Mouse (Mus musculus): Measurements from ENCODE around the gene Sec16b. TPM values are rescaled to one million over a fixed set of nuclear protein-coding genes. Genes with fewer than 3 reads are reported as not detected.

Gene Sec16b
- polyA plus RNA-seq, 1 experiment from 2014 or later, result 0.79 TPM

DNA sequence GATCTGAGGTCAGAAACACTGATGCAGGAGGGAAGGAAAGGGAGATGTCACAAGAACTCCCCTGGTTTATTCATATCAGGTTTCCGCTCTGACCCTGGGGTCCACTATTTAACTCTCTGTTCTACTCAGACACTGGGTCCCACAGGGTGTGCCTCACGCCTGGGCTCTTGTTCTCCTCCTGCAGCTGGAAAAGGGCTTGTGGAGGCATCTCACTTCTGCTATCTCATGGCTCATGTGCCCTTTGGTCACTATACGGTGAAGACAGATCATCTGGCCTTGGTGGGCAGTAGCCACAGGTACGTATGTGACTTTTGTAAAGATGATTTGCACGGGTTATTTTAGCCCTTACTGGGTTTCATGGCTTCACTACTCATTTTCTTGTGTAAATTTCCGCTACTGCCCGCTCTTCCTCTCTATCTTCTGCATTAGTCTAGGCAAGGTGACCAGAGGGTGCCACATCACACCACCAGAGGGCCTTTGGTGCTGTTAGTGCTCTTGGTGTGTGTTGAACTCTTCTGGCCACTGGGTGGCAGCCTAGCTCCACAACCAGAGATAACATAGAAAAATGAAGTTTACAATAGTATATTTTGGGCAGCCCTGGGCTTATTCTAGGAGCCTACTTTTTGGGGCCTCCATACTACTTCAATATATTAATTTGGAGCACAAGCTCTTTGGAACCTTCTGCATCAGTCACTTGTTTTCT is 46.4 kb downstream of the Sec16b start:
- Histone ChIP-seq H3K9me3 (replicated peaks) (no peaks in the 10 kb centered on the region), H3K27me3 (ENCODE audit: low read depth, poor library complexity, severe bottlenecking) (peaks cover 34% of the 10 kb centered on the region), H3K36me3 (no peaks in the 10 kb centered on the region), H3K27ac (no peak overlapping the region), H3K4me3 (no peak overlapping the region), H3K4me1 (peaks cover 12% of the 10 kb centered on the region)
- DNase-seq (ENCODE audit: low spot score), result peak; percentile 75
- 61% methylated on average over 7 of the region's 7 CpGs for WGBS

DNA sequence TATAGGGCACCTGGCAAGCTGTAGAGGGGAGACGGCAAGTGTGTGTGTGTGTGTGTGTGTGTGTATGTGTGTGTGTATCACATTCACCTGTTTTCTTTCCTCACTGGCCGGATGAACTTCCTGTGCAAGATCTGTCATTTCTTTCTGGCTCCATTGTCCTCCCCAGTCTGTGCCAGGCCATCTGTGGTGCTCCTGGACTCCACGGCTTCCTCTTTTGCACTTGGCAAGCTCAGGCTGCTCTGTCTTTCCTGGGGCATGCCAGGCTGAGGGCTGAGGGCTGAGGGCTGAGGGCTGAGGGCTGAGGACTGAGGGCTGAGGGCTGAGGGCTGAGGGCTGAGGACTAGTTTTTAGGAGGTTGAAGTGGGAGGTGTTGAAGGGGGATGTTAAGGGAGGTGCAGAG is 47.6 kb downstream of the Sec16b start:
- no peaks in the 10 kb centered on the region for H3K9me3 ChIP-seq (replicated peaks)
- peaks cover 34% of the 10 kb centered on the region for H3K27me3 ChIP-seq (ENCODE audit: low read depth, poor library complexity, severe bottlenecking)
- DNase-seq (ENCODE audit: low spot score), result no peak
- H3K36me3 ChIP-seq, result no peaks in the 10 kb centered on the region
- 72% methylated on average over 3 of the region's 3 CpGs for WGBS
- H3K4me3 ChIP-seq, result no peak overlapping the region
- H3K27ac ChIP-seq, result no peak overlapping the region
- H3K4me1 ChIP-seq, result peaks cover 12% of the 10 kb centered on the region

- H3K4me3 ChIP-seq, result peak overlapping the region; percentile 36
- no peaks in the 10 kb centered on the region for H3K36me3 ChIP-seq
- peaks cover 12% of the 10 kb centered on the region for H3K4me1 ChIP-seq
- 20% methylated on average over 27 of the region's 27 CpGs for WGBS
- H3K9me3 ChIP-seq (replicated peaks), result no peaks in the 10 kb centered on the region
- H3K27me3 ChIP-seq (ENCODE audit: low read depth, poor library complexity, severe bottlenecking), result peaks cover 34% of the 10 kb centered on the region
- H3K27ac ChIP-seq, result no peak overlapping the region
- DNase-seq (ENCODE audit: low spot score), result no peak
Measured at GRCm38 (mm10) chr1:157554686-157555530, 48.4 kb downstream of the Sec16b start.

GRCm38 (mm10) chr1:157555738-157556137 is 49.2 kb downstream of the Sec16b start:
- H3K27me3 ChIP-seq (ENCODE audit: low read depth, poor library complexity, severe bottlenecking), result peaks cover 34% of the 10 kb centered on the region
- 85% methylated on average over 10 of the region's 10 CpGs for WGBS
- H3K4me1 ChIP-seq, result peaks cover 14% of the 10 kb centered on the region
- H3K4me3 ChIP-seq, result no peak overlapping the region
- H3K9me3 ChIP-seq (replicated peaks), result no peaks in the 10 kb centered on the region
- no peak for DNase-seq (ENCODE audit: low spot score)
- H3K36me3 ChIP-seq, result no peaks in the 10 kb centered on the region
- H3K27ac ChIP-seq, result no peak overlapping the region

GRCm38 (mm10) chr1:157556439-157556838 is 49.9 kb downstream of the Sec16b start:
- DNase-seq (ENCODE audit: low spot score), result no peak
- peaks cover 34% of the 10 kb centered on the region for H3K27me3 ChIP-seq (ENCODE audit: low read depth, poor library complexity, severe bottlenecking)
- no peak overlapping the region for H3K4me3 ChIP-seq
- peaks cover 16% of the 10 kb centered on the region for H3K4me1 ChIP-seq
- H3K9me3 ChIP-seq (replicated peaks), result no peaks in the 10 kb centered on the region
- H3K27ac ChIP-seq, result no peak overlapping the region
- WGBS, result 93% methylated on average over 5 of the region's 5 CpGs
- H3K36me3 ChIP-seq, result no peaks in the 10 kb centered on the region

DNA sequence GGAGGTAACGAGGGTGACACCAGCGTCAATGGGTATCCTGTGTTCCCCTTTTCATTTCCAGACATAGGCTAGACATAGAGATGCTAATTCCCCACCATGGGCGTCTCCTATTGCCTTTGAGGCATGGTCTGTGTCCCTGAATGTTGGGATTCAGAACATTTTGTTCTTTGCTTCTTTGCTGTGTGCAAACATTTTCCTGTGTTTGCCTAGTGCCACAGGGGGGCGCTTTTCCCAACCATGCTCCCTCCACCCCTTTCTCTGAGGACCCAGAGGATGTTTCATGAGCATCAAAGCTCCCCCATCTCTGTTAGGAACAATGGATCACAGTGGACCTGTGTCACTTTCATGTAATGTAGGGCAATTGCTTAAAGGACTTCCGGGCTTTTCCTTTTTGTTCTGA is 51.6 kb downstream of the Sec16b start:
- H3K27ac ChIP-seq, result no peak overlapping the region
- 60% methylated on average over 5 of the region's 5 CpGs for WGBS
- H3K4me3 ChIP-seq, result no peak overlapping the region
- no peak for DNase-seq (ENCODE audit: low spot score)
- no peaks in the 10 kb centered on the region for H3K36me3 ChIP-seq
- H3K9me3 ChIP-seq (replicated peaks), result no peaks in the 10 kb centered on the region
- peaks cover 16% of the 10 kb centered on the region for H3K4me1 ChIP-seq
- H3K27me3 ChIP-seq (ENCODE audit: low read depth, poor library complexity, severe bottlenecking), result peaks cover 34% of the 10 kb centered on the region

- Histone ChIP-seq H3K4me1 (peaks cover 7% of the 10 kb centered on the region), H3K27me3 (ENCODE audit: low read depth, poor library complexity, severe bottlenecking) (peaks cover 18% of the 10 kb centered on the region), H3K36me3 (no peaks in the 10 kb centered on the region), H3K4me3 (no peak overlapping the region), H3K9me3 (replicated peaks) (no peaks in the 10 kb centered on the region), H3K27ac (no peak overlapping the region)
- WGBS, result 80% methylated on average over 6 of the region's 6 CpGs
- DNase-seq (ENCODE audit: low spot score), result no peak
Measured at GRCm38 (mm10) chr1:157559986-157560385, 53.5 kb downstream of the Sec16b start.

- Histone ChIP-seq H3K27ac (no peak overlapping the region), H3K4me3 (0 out of 2 replicates have a peak overlapping the region, but pooled peaks have one; percentile 18), H3K9me3 (replicated peaks) (no peaks in the 10 kb centered on the region), H3K27me3 (ENCODE audit: low read depth, poor library complexity, severe bottlenecking) (peaks cover 10% of the 10 kb centered on the region; the same call in 1 of the 2 replicates), H3K4me1 (peaks cover 4% of the 10 kb centered on the region; the same call in 1 of the 2 replicates), H3K36me3 (no peaks in the 10 kb centered on the region)
- whole genome bisulfite sequencing, result 13% methylated on average over 8 of the region's 8 CpGs
- peak; percentile 50 for DNase-seq (ENCODE audit: low spot score)
Measured at GRCm38 (mm10) chr1:157560654-157561386, 54.3 kb downstream of the Sec16b start.

DNA sequence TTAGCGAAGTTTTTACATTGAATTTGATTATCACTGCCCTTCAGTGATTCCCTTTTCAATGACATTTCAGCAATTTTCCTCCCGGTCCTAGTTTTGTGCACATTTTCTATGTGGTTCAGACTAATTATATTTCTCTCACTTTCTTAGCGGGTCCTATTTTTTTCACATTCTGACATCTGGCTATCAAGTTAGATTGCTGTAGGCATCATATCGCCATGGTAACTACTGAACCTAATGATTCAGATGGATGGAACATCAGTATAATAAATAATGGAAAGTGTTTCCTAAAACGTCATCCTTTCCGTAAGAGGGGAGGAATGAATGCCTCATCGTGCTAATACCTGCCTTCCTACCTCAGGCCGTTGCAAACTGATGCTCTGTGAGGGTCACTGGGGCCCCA is 61.3 kb downstream of the Sec16b start:
- Histone ChIP-seq H3K36me3 (no peaks in the 10 kb centered on the region), H3K4me3 (no peak overlapping the region), H3K9me3 (replicated peaks) (no peaks in the 10 kb centered on the region), H3K27me3 (ENCODE audit: low read depth, poor library complexity, severe bottlenecking) (no peaks in the 10 kb centered on the region), H3K4me1 (no peaks in the 10 kb centered on the region), H3K27ac (no peak overlapping the region)
- DNase-seq (ENCODE audit: low spot score), result no peak
- WGBS, result 89% methylated on average over 8 of the region's 8 CpGs

GRCm38 (mm10) chr1:157569263-157570090 is 62.9 kb downstream of the Sec16b start:
- Histone ChIP-seq H3K9me3 (replicated peaks) (no peaks in the 10 kb centered on the region), H3K36me3 (no peaks in the 10 kb centered on the region), H3K4me1 (no peaks in the 10 kb centered on the region), H3K27ac (no peak overlapping the region), H3K4me3 (no peak overlapping the region), H3K27me3 (ENCODE audit: low read depth, poor library complexity, severe bottlenecking) (no peaks in the 10 kb centered on the region)
- WGBS, result 92% methylated on average over 5 of the region's 5 CpGs
- DNase-seq (ENCODE audit: low spot score), result no peak

- no peak overlapping the region for H3K27ac ChIP-seq
- H3K27me3 ChIP-seq (ENCODE audit: low read depth, poor library complexity, severe bottlenecking), result no peaks in the 10 kb centered on the region
- H3K9me3 ChIP-seq (replicated peaks), result no peaks in the 10 kb centered on the region
- no peak for DNase-seq (ENCODE audit: low spot score)
- no peak overlapping the region for H3K4me3 ChIP-seq
- no peaks in the 10 kb centered on the region for H3K36me3 ChIP-seq
- H3K4me1 ChIP-seq, result no peaks in the 10 kb centered on the region
- 81% methylated on average over 3 of the region's 3 CpGs for WGBS
Measured at GRCm38 (mm10) chr1:157575316-157575715, 68.8 kb downstream of the Sec16b start.

DNA sequence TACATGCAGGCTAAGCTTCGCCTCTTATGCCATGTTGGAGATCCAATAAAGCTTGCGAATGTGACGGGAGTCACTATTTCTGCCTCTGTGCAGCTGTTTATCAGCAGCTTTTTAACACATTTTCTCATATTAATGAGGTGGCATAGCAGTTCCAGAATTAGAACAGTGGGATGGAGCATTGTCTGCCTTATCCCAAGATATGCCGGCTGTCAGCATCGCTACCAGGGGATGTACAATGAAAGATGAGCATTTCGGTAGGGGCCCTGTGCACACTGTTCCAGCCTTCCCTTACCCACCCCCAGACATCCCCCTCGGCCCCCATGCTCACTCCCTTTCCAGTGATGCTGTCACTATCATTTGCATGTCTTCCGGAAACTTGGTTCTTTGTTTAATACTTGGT is 71.8 kb downstream of the Sec16b start:
- no peak overlapping the region for H3K27ac ChIP-seq
- no peaks in the 10 kb centered on the region for H3K27me3 ChIP-seq (ENCODE audit: low read depth, poor library complexity, severe bottlenecking)
- H3K36me3 ChIP-seq, result no peaks in the 10 kb centered on the region
- no peaks in the 10 kb centered on the region for H3K4me1 ChIP-seq
- DNase-seq (ENCODE audit: low spot score), result no peak
- H3K4me3 ChIP-seq, result no peak overlapping the region
- 92% methylated on average over 8 of the region's 8 CpGs for WGBS
- H3K9me3 ChIP-seq (replicated peaks), result no peaks in the 10 kb centered on the region

Data from limb, embryonic 10.5 days (tissue).